Mouse (Mus musculus): ENCODE data around the gene Xpc. TPM values are rescaled to one million over a fixed set of nuclear protein-coding genes. Genes with fewer than 3 reads are reported as not detected.
"Not testable (repeated sequence)": the region's sequence is repeated elsewhere in the genome, so short reads cannot be mapped to it uniquely, and the experiment has no call there.

Gene Xpc
- polyA plus RNA-seq, 1 experiment, result 12.5 TPM

DNA sequence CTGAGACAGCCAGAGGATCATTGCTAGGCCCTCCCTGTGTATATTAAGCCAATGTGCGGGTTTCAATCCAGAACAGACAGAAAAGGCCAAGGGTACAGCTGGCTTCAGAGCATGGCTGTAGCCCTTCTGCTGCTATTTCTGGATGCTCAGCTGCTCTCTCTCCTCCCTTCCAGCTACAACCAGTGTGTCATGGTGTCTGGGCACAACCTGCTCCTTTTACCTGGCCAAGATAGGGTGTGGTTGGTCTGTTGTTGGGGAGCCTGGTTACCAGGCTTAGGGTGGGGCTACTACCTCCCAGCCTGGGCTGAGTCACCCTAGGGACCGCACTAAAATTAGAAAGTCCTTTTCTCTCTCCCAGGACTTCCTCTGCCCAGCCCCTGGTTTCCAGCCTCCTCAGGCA lies 32.3 kb downstream of the Xpc start:
- TF ChIP-seq CTCF (IDR thresholded peaks at IDR 0.05; ENCODE audit: extremely low read depth, insufficient read depth, low read length) (no peak), POLR2A (IDR thresholded peaks at IDR 0.05; ENCODE audit: extremely low read depth, insufficient read depth, low read length) (no peak)
- H3K4me3 ChIP-seq (ENCODE audit: insufficient read depth, low read length), result no peak overlapping the region
- H3K27ac ChIP-seq (ENCODE audit: insufficient read depth, low read length), result no peak overlapping the region
- H3K4me1 ChIP-seq (ENCODE audit: control insufficient read depth, insufficient read depth, low read length), result peaks cover 2% of the 10 kb centered on the region; the same call in 1 of the 2 replicates

GRCm38 (mm10) chr6:91476541-91476940 lies 39.1 kb downstream of the Xpc start:
- no peak for TF ChIP-seq POLR2A (IDR thresholded peaks at IDR 0.05; ENCODE audit: extremely low read depth, insufficient read depth, low read length)
- no peak for TF ChIP-seq CTCF (IDR thresholded peaks at IDR 0.05; ENCODE audit: extremely low read depth, insufficient read depth, low read length)
- Histone ChIP-seq H3K4me3 (ENCODE audit: insufficient read depth, low read length) (no peak overlapping the region), H3K4me1 (ENCODE audit: control insufficient read depth, insufficient read depth, low read length) (peaks cover 4% of the 10 kb centered on the region), H3K27ac (ENCODE audit: insufficient read depth, low read length) (no peak overlapping the region)

GRCm38 (mm10) chr6:91474441-91475190 lies 41.1 kb downstream of the Xpc start:
- TF ChIP-seq POLR2A (IDR thresholded peaks at IDR 0.05; ENCODE audit: extremely low read depth, insufficient read depth, low read length) (no peak), CTCF (IDR thresholded peaks at IDR 0.05; ENCODE audit: extremely low read depth, insufficient read depth, low read length) (no peak)
- peaks cover 4% of the 10 kb centered on the region for H3K4me1 ChIP-seq (ENCODE audit: control insufficient read depth, insufficient read depth, low read length)

GRCm38 (mm10) chr6:91473805-91474440 lies 41.8 kb downstream of the Xpc start:
- no peak overlapping the region for H3K27ac ChIP-seq (ENCODE audit: insufficient read depth, low read length)
- no peak for TF ChIP-seq CTCF (IDR thresholded peaks at IDR 0.05; ENCODE audit: extremely low read depth, insufficient read depth, low read length)
- no peak for TF ChIP-seq POLR2A (IDR thresholded peaks at IDR 0.05; ENCODE audit: extremely low read depth, insufficient read depth, low read length)

More at GRCm38 (mm10) chr6:91474441-91475190, 41.1 kb downstream of the Xpc start:
- Histone ChIP-seq H3K27ac (ENCODE audit: insufficient read depth, low read length) (no peak overlapping the region), H3K4me3 (ENCODE audit: insufficient read depth, low read length) (peak overlapping the region; percentile 54)

DNA sequence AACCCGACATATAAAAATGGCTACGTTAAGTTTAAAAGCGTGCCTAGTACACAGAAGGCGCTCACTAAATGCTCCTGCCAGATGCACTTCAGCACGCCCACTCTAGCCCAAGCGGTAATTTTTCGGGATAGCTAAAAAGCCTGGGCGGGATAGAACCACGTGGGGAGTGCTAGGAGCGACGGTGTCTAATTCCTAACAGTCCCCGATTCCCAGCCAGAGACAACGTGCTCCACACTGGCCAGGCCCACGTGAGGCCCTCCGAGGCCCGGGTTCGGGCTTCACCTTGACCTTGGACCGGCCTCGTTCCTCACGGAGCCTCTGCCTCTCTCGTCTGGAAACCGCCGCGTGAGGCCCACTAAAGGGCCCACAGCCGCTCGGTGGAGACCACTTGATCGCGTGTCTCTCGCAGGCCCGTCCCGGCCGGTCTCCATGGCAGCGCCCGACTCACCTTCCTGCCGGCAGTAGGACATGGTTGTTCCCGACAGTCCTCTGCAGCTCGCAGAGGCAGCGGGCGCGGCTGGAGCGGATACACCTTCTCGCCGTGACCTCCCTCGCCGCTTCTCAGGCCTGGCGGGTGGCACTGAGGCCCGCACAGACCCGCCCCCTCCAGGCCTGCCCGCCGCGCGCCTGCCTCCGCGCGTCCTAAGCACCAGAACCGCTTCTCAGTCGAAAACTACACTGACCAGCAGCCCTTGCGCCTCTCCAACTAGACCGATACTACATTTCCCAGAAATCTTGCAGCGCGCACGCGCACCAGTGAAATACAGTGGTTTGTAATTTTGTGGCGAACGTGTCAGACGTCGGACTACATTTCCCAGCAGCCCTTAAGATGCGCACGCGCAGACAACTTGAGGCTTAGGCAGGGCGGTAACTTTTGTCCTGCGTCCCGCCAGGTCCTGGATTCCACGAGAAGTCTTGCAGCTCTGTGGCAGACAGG lies 42.6 kb downstream of the Xpc start, which contains the start of the genes Chchd4 and Tmem43:
TSS of gene Chchd4 (minus strand) at position 679 of the 937 bp plus-strand sequence.
TSS of gene Tmem43 (plus strand) at position 836 of the 937 bp plus-strand sequence.
- H3K4me1 ChIP-seq (ENCODE audit: control insufficient read depth, insufficient read depth, low read length), result peaks cover 7% of the 10 kb centered on the region
- peak within 1 kb of the TSS; percentile 54 for H3K4me3 ChIP-seq (ENCODE audit: insufficient read depth, low read length)
- H3K27ac ChIP-seq (ENCODE audit: insufficient read depth, low read length), result 0 out of 2 replicates have a peak within 1 kb of the TSS, but pooled peaks have one; percentile 13
- TF ChIP-seq CTCF (IDR thresholded peaks at IDR 0.05; ENCODE audit: extremely low read depth, insufficient read depth, low read length), result no peak
- peak; percentile 60; the same call in 1 of the 2 replicates for TF ChIP-seq POLR2A (IDR thresholded peaks at IDR 0.05; ENCODE audit: extremely low read depth, insufficient read depth, low read length)

More at GRCm38 (mm10) chr6:91473805-91474440, 41.8 kb downstream of the Xpc start:
- Histone ChIP-seq H3K4me3 (ENCODE audit: insufficient read depth, low read length) (peak overlapping the region; percentile 54), H3K4me1 (ENCODE audit: control insufficient read depth, insufficient read depth, low read length) (peaks cover 4% of the 10 kb centered on the region)

GRCm38 (mm10) chr6:91472319-91472718 lies 43.4 kb downstream of the Xpc start:
- TF ChIP-seq CTCF (IDR thresholded peaks at IDR 0.05; ENCODE audit: extremely low read depth, insufficient read depth, low read length) (no peak), POLR2A (IDR thresholded peaks at IDR 0.05; ENCODE audit: extremely low read depth, insufficient read depth, low read length) (no peak)
- H3K27ac ChIP-seq (ENCODE audit: insufficient read depth, low read length), result no peak overlapping the region

GRCm38 (mm10) chr6:91471427-91471826 lies 44.3 kb downstream of the Xpc start:
- not testable (repeated sequence) for H3K27ac ChIP-seq (ENCODE audit: insufficient read depth, low read length); H3K4me3 ChIP-seq (ENCODE audit: insufficient read depth, low read length); H3K4me1 ChIP-seq (ENCODE audit: control insufficient read depth, insufficient read depth, low read length)

More at GRCm38 (mm10) chr6:91472319-91472718, 43.4 kb downstream of the Xpc start:
- H3K4me3 ChIP-seq (ENCODE audit: insufficient read depth, low read length), result peak overlapping the region; percentile 54
- peaks cover 7% of the 10 kb centered on the region for H3K4me1 ChIP-seq (ENCODE audit: control insufficient read depth, insufficient read depth, low read length)

- no peak for TF ChIP-seq CTCF (IDR thresholded peaks at IDR 0.05; ENCODE audit: extremely low read depth, insufficient read depth, low read length)
- no peak for TF ChIP-seq POLR2A (IDR thresholded peaks at IDR 0.05; ENCODE audit: extremely low read depth, insufficient read depth, low read length)
- H3K4me1 ChIP-seq (ENCODE audit: control insufficient read depth, insufficient read depth, low read length), result peaks cover 7% of the 10 kb centered on the region
- H3K27ac ChIP-seq (ENCODE audit: insufficient read depth, low read length), result no peak overlapping the region
- no peak overlapping the region for H3K4me3 ChIP-seq (ENCODE audit: insufficient read depth, low read length)
Observed at GRCm38 (mm10) chr6:91470712-91471111, 45.0 kb downstream of the Xpc start.

DNA sequence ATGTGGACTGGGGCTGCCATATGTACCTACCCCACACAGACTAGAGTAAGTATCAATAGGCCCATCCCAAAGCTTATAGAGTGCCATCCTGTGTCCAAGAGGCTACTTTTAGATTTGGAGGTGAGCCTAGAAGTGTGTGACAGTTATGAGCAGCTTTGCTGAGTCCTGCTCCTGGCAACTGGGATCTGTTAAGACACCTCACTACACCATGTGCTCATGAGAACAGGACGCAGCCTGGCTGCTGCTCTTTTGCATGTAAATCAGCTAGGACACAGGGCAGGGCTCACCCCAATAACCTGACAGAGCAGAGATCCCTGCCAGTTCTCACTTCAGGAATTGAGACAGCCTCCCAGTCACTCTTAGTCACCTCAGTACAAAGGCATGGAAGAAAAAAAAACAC lies 48.6 kb downstream of the Xpc start:
- TF ChIP-seq CTCF (IDR thresholded peaks at IDR 0.05; ENCODE audit: extremely low read depth, insufficient read depth, low read length), result no peak
- no peak for TF ChIP-seq POLR2A (IDR thresholded peaks at IDR 0.05; ENCODE audit: extremely low read depth, insufficient read depth, low read length)
- H3K4me3 ChIP-seq (ENCODE audit: insufficient read depth, low read length), result no peak overlapping the region

More for the DNA sequence above, 48.6 kb downstream of the Xpc start:
- Histone ChIP-seq H3K4me1 (ENCODE audit: control insufficient read depth, insufficient read depth, low read length) (peaks cover 3% of the 10 kb centered on the region; the same call in 1 of the 2 replicates), H3K27ac (ENCODE audit: insufficient read depth, low read length) (no peak overlapping the region)
